Comparison of ENCODE assay signal across 9 mouse cellular contexts in the genomic region with DNA sequence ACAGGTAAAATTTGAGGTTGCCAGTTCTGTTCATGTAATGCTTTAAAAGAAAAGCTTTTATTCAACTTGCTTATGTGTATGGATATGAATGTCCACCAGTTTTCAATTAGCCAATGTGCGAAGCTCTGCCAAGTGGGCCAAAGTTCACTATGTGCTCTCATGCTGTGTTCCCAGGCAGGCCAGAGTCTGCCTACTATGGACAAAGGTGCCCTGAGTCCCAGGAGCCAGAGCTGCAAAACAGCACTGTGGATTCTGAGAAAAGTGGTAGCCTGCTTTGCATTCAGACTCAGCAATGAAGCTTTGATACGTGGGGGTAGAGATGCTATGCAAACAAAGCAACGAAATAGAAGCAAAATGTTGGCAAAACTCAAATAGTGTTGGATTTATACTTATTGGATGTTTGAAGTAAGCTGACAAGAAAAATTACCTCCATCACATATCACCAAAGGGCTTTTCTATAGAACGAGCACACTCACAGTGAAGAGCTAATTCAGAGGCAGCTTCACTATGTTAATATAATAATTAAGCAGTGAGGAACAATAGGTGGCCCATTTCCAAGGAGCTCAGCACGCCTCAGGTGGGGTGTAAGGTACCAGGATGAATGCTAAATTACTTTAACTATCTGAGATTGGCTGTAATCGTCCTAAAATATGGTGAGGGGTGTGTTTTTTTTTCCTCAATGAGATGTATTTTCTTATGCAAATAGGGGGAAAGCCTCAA.
A peak's percentile ranks its signal among the peaks of the same experiment; 100 is the strongest.
DNase-seq lines count a peak whose midpoint lies in the region; ATAC-seq and TF ChIP-seq lines count a peak whose summit lies in the region.
"Had no signal": no experiment of that assay in that cellular context is flagged by ENCODE, and none has a peak within 500 bp of the region (broad histone marks: within the 10 kb centered on the region; RNA-seq: fewer than 3 reads in every experiment).

No protein-coding gene starts in this region.

- H3K9me3 ChIP-seq in embryonic facial prominence, embryonic 14.5 days (ENCODE audit: control insufficient read depth, low read length) = no peaks in the 10 kb centered on the region
- no peaks in the 10 kb centered on the region for H3K9me3 ChIP-seq in embryonic facial prominence, embryonic 10.5 days
- H3K9me3 ChIP-seq in lung, embryonic 14.5 days (ENCODE audit: low read depth, low read length) = no peaks in the 10 kb centered on the region
- no peaks in the 10 kb centered on the region for H3K9me3 ChIP-seq in forebrain, embryonic 15.5 days
- no peaks in the 10 kb centered on the region for H3K9me3 ChIP-seq in limb, embryonic 10.5 days (replicated peaks)

- H3K27me3 ChIP-seq in embryonic facial prominence, embryonic 14.5 days (replicated peaks; ENCODE audit: control insufficient read depth, insufficient read depth, low read length) = no peaks in the 10 kb centered on the region
- no peaks in the 10 kb centered on the region for H3K27me3 ChIP-seq in embryonic facial prominence, embryonic 10.5 days (replicated peaks; ENCODE audit: low read depth, poor library complexity, severe bottlenecking)
- no peaks in the 10 kb centered on the region for H3K27me3 ChIP-seq in lung, embryonic 14.5 days (ENCODE audit: insufficient read depth, low read length)
- H3K27me3 ChIP-seq in forebrain, embryonic 15.5 days = no peaks in the 10 kb centered on the region
- no peaks in the 10 kb centered on the region for H3K27me3 ChIP-seq in limb, embryonic 10.5 days (ENCODE audit: low read depth, poor library complexity, severe bottlenecking)

- no peaks in the 10 kb centered on the region; the same call in 1 of the 2 replicates for H3K4me1 ChIP-seq in embryonic facial prominence, embryonic 14.5 days (ENCODE audit: control insufficient read depth, insufficient read depth, low read length)
- H3K4me1 ChIP-seq in embryonic facial prominence, embryonic 10.5 days = peaks cover 12% of the 10 kb centered on the region; the same call in 1 of the 2 replicates
- H3K4me1 ChIP-seq in lung, embryonic 14.5 days (ENCODE audit: insufficient read depth) = peaks cover 4% of the 10 kb centered on the region; the same call in 1 of the 2 replicates
- H3K4me1 ChIP-seq in lung, adult 2 months (ENCODE audit: control insufficient read depth, insufficient read depth, low read length) = no peaks in the 10 kb centered on the region
- peaks cover 12% of the 10 kb centered on the region for H3K4me1 ChIP-seq in forebrain, embryonic 15.5 days
- peaks cover 24% of the 10 kb centered on the region for H3K4me1 ChIP-seq in limb, embryonic 10.5 days

- peak; percentile 26 for DNase-seq in embryonic facial prominence, embryonic 14.5 days (ENCODE audit: low spot score)
- DNase-seq in embryonic facial prominence, embryonic 10.5 days (ENCODE audit: low spot score) = no peak
- DNase-seq in lung, embryonic 14.5 days = peak; percentile 56
- no peak for DNase-seq in lung, adult 2 months
- peak; percentile 42 for DNase-seq in limb, embryonic 10.5 days (ENCODE audit: low spot score)
- DNase-seq in cerebellum, adult 8-10 months = no peak
- no peak for DNase-seq in left cerebral cortex, adult 18-20 months (ENCODE audit: low spot score in 2 of 2)

- no peak overlapping the region for H3K9ac ChIP-seq in embryonic facial prominence, embryonic 14.5 days (ENCODE audit: low read depth, low read length)
- no peak overlapping the region for H3K9ac ChIP-seq in lung, embryonic 14.5 days
- H3K9ac ChIP-seq in forebrain, embryonic 15.5 days (replicated peaks) = no peak overlapping the region

- 44% methylated on average over 6 of the region's 6 CpGs for WGBS in embryonic facial prominence, embryonic 14.5 days
- WGBS in embryonic facial prominence, embryonic 10.5 days = 61% methylated on average over 6 of the region's 6 CpGs
- whole genome bisulfite sequencing in lung, embryonic 14.5 days = 58% methylated on average over 6 of the region's 6 CpGs
- WGBS in lung, adult 2 months = 67% methylated on average over 6 of the region's 6 CpGs
- WGBS in forebrain, embryonic 15.5 days = 17% methylated on average over 6 of the region's 6 CpGs
- 62% methylated on average over 6 of the region's 6 CpGs for WGBS in limb, embryonic 10.5 days

- no peak for TF ChIP-seq CTCF in lung, embryonic 14.5 days (IDR thresholded peaks at IDR 0.05; ENCODE audit: low read depth)
- no peak for TF ChIP-seq CTCF in lung, adult 2 months (IDR thresholded peaks at IDR 0.05; ENCODE audit: insufficient read depth, low read length)

- no peaks in the 10 kb centered on the region for H3K36me3 ChIP-seq in embryonic facial prominence, embryonic 14.5 days (ENCODE audit: control insufficient read depth, insufficient read depth, low read length)
- no peaks in the 10 kb centered on the region for H3K36me3 ChIP-seq in embryonic facial prominence, embryonic 10.5 days (replicated peaks)
- H3K36me3 ChIP-seq in lung, embryonic 14.5 days (ENCODE audit: insufficient read depth) = no peaks in the 10 kb centered on the region
- H3K36me3 ChIP-seq in forebrain, embryonic 15.5 days = no peaks in the 10 kb centered on the region
- H3K36me3 ChIP-seq in limb, embryonic 10.5 days = no peaks in the 10 kb centered on the region

- no peak overlapping the region for H3K4me3 ChIP-seq in embryonic facial prominence, embryonic 14.5 days (ENCODE audit: low read depth, low read length)
- H3K4me3 ChIP-seq in embryonic facial prominence, embryonic 10.5 days = no peak overlapping the region
- no peak overlapping the region for H3K4me3 ChIP-seq in lung, embryonic 14.5 days (ENCODE audit: low read depth, low read length)
- no peak overlapping the region for H3K4me3 ChIP-seq in lung, adult 2 months (replicated peaks; ENCODE audit: extremely low read depth, low read depth, low read length)
- H3K4me3 ChIP-seq in forebrain, embryonic 15.5 days = no peak overlapping the region
- no peak overlapping the region for H3K4me3 ChIP-seq in limb, embryonic 10.5 days
- H3K4me3 ChIP-seq: layer of hippocampus, adult 2 months had no signal

- H3K4me2 ChIP-seq in embryonic facial prominence, embryonic 14.5 days (ENCODE audit: low read depth, low read length) = no peak overlapping the region
- H3K4me2 ChIP-seq in lung, embryonic 14.5 days = no peak overlapping the region
- no peak overlapping the region for H3K4me2 ChIP-seq in forebrain, embryonic 15.5 days (replicated peaks)

- ATAC-seq in embryonic facial prominence, embryonic 14.5 days (ENCODE audit: low read depth) = no peak
- no peak for ATAC-seq in lung, embryonic 14.5 days (ENCODE audit: insufficient read depth)
- peak; percentile 77 for ATAC-seq in forebrain, embryonic 15.5 days (replicated peaks)

- no peak for TF ChIP-seq POLR2A in lung, adult 2 months (IDR thresholded peaks at IDR 0.05; ENCODE audit: borderline replicate concordance, extremely low read depth, low read depth, low read length)

- no peak overlapping the region for H3K27ac ChIP-seq in embryonic facial prominence, embryonic 14.5 days (replicated peaks; ENCODE audit: low read depth, low read length)
- H3K27ac ChIP-seq in embryonic facial prominence, embryonic 10.5 days (replicated peaks) = no peak overlapping the region
- no peak overlapping the region for H3K27ac ChIP-seq in lung, embryonic 14.5 days (ENCODE audit: low read depth)
- no peak overlapping the region for H3K27ac ChIP-seq in forebrain, embryonic 15.5 days (replicated peaks)
- H3K27ac ChIP-seq in limb, embryonic 10.5 days = peak overlapping the region; percentile 19; the same call in 1 of the 2 replicates
- H3K27ac ChIP-seq: layer of hippocampus, adult 2 months had no signal

Comparison
In these comparisons a context has a peak if more than half of its experiments do, and no peak if none do; other contexts are left out.
1. DNase-seq: peak in embryonic facial prominence, embryonic 14.5 days (single experiment), lung, embryonic 14.5 days (single experiment) and limb, embryonic 10.5 days (single experiment); none in embryonic facial prominence, embryonic 10.5 days (single experiment), lung, adult 2 months (single experiment), cerebellum, adult 8-10 months (single experiment) and left cerebral cortex, adult 18-20 months (0 of 2).